Mouse (Mus musculus): Measurements from ENCODE around the gene Hoxb9. TPM values are rescaled to one million over a fixed set of nuclear protein-coding genes. Genes with fewer than 3 reads are reported as not detected.

The Hoxb9 gene
- polyA plus RNA-seq, 1 experiment = 27.8 TPM

DNA sequence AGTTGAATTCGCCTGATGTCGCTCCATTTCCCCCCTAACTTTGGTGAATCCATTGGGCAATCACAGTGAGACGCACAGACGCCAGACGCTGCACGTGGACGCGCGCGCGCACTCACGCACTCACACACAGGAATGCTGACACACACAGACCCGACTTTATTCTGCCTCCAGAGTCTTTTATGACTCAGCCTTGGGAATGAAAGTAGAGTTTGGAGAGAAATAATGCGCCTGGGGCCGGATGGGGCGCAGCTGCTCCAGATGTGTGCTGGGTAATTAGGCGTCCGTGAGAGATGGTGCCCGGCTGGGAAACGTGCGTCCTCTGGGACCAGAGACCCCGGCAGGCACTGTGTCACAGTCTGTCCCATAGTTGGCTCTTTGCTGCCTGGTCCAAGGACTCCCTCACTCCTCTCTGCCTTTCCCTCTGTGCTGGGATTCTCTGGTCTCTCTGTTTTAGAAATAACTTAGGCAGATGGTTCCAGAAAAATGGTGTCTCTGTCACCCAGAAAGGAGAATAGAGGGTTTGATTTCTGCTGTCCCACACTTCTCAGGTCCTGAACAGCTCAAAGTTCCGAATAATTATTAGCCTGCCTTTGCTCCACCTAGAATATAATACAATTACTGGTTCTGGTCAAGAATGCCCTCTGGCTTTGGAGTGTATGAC is 10.8 kb upstream of the Hoxb9 start:
- Histone ChIP-seq H3K27me3 (replicated peaks; ENCODE audit: control insufficient read depth, insufficient read depth, low read length) (no peaks in the 10 kb centered on the region), H3K4me3 (ENCODE audit: insufficient read depth, low read depth, low read length) (no peak overlapping the region), H3K27ac (ENCODE audit: insufficient read depth, low read depth, low read length) (peak overlapping the region; percentile 1; the same call in 1 of the 2 replicates), H3K4me1 (ENCODE audit: control insufficient read depth, insufficient read depth, low read length) (peaks cover 37% of the 10 kb centered on the region), H3K36me3 (ENCODE audit: control insufficient read depth, insufficient read depth, low read length) (no peaks in the 10 kb centered on the region)
- peak; percentile 61 for DNase-seq
- 23% methylated on average over 23 of the region's 23 CpGs for WGBS
- TF ChIP-seq POLR2A (IDR thresholded peaks at IDR 0.05; ENCODE audit: low read depth, low read length) (no peak), CTCF (conservative IDR thresholded peaks at IDR 0.05; ENCODE audit: insufficient read depth, insufficient read length, low read depth, low read length) (no peak)

DNA sequence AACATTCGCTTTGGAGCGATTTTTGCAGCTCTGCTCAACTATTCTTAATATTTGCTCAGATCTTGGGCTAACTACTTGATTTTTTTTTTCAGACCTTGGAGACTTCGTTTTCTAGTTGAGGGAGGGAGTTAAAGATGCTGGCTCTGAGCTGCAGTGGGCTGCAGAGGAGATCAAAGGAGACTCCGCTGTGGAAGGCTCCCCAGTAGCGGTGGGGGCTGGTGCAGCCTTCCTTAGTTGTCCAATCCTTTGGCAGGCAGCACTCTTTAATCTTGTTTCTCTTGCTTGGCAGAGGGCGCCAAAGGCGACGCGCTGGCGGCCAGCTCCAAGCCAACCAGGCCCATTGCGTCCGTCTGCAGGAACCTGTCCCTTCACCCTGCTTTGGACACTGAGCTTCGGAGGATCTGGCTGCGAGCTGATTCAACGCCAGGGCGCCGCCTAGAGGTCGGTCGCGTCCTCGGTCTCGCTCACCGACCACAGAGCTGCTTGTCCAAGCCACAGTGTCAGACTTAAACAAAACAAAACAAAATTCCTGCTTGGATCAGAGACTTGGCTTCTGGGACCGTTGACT is 9.8 kb upstream of the Hoxb9 start:
- Histone ChIP-seq H3K27ac (ENCODE audit: insufficient read depth, low read depth, low read length) (peak overlapping the region; percentile 48), H3K4me3 (ENCODE audit: insufficient read depth, low read depth, low read length) (no peak overlapping the region), H3K27me3 (replicated peaks; ENCODE audit: control insufficient read depth, insufficient read depth, low read length) (no peaks in the 10 kb centered on the region), H3K36me3 (ENCODE audit: control insufficient read depth, insufficient read depth, low read length) (no peaks in the 10 kb centered on the region), H3K4me1 (ENCODE audit: control insufficient read depth, insufficient read depth, low read length) (peaks cover 40% of the 10 kb centered on the region)
- DNase-seq = peak; percentile 96
- 8% methylated on average over 24 of the region's 24 CpGs for WGBS
- TF ChIP-seq POLR2A (IDR thresholded peaks at IDR 0.05; ENCODE audit: low read depth, low read length) (no peak), CTCF (conservative IDR thresholded peaks at IDR 0.05; ENCODE audit: insufficient read depth, insufficient read length, low read depth, low read length) (peak; percentile 78)

DNA sequence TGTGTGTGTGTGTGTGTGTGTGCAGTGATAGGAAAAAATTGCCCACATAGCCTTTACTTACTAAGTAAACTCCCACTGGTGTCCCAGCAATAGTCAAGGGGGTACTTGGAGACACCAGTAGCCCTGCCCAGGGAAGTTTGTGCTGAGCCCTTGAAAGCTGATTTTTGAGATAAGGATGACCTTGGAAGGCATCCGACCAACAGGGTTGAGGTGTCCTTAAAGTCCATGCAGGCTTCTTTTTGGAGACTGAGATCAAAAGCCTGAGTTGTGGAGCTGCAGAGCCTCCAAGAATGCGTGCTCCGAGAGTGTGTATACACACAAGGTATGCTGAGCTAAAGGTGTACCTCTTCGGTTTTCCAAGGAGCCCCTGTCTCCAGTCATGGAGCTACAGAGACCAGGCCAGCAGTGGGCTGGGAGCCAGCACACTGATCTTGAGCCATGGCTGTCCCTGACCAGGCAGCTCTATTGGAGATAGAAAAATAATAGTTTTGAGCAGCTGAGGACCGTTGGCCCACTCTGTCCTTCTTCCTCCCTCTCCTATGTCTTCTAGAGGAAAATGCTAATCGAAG is 8.9 kb upstream of the Hoxb9 start:
- 54% methylated on average over 6 of the region's 6 CpGs for WGBS
- Histone ChIP-seq H3K27ac (ENCODE audit: insufficient read depth, low read depth, low read length) (no peak overlapping the region), H3K36me3 (ENCODE audit: control insufficient read depth, insufficient read depth, low read length) (no peaks in the 10 kb centered on the region; the same call in 1 of the 2 replicates), H3K4me1 (ENCODE audit: control insufficient read depth, insufficient read depth, low read length) (peaks cover 34% of the 10 kb centered on the region), H3K27me3 (replicated peaks; ENCODE audit: control insufficient read depth, insufficient read depth, low read length) (no peaks in the 10 kb centered on the region), H3K4me3 (ENCODE audit: insufficient read depth, low read depth, low read length) (no peak overlapping the region)
- no peak for TF ChIP-seq CTCF (conservative IDR thresholded peaks at IDR 0.05; ENCODE audit: insufficient read depth, insufficient read length, low read depth, low read length)
- TF ChIP-seq POLR2A (IDR thresholded peaks at IDR 0.05; ENCODE audit: low read depth, low read length) = no peak
- peak; percentile 17 for DNase-seq

DNA sequence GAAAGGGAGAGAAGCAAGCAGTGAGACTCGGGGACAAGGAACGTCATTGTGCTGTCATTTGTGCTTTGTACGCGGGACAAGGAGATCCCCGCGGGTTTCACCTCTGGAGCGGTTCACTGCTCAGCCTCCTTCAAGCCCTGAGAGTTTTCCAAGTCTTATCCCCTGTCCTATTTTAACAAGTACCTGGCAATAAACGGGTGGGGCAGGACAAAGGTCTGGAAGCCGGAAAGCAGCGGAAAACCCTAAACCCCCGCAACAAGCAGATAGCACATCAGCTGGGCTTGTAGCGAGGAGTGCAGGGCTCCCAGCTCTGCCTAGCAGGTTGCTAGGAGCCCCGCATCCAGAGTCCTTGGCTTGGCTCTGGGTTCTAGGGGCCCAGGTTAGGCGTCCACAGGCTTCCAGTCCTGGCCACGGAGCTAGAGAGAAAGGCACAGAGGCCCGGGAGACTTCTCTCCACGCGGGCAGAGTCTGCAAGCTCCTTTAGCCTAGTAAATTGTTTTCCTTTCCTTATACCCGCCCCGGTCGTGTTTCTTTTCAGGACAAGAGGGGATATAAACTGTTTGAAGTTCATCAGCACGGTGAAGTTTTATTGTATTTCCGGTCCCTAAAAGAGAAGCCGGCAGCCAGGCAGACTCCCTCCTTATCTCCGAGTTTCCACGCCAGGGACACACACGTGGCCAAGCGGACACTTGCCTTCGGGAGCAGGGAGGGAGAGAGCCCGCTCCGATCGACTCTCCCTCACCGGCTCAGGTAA is 7.4 kb upstream of the Hoxb9 start:
- no peaks in the 10 kb centered on the region for H3K27me3 ChIP-seq (replicated peaks; ENCODE audit: control insufficient read depth, insufficient read depth, low read length)

DNA sequence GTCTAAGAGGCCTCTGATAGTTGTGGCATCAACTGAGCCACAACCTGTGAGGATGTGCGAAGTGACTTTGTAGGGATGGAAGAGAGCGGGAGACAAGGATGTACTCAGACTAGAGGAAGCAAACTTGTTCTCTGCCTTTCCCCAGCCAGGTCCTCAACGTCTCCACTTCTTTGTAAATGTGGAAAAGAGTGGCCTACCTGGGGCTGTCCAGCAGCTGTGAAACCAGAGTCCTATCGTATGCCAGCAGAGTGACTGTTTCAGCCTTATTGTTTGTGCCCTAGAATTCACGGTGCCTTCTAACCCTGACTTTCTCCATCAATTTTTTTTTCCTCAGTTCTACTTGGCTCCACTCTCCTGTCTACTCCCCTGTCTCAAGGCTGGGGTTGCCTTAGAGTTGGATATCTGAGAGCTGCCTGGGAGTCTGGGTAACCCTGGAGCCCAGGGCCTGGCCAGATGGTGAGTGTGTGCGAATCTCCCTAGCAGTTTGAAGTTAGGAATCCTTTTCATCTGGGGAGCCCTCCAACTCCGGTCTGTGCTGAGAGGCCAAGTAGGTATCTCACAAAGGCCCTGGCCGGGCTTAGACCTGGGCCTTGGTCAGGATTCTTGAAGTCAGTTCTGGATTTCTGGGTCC is 6.8 kb upstream of the Hoxb9 start:
- no peaks in the 10 kb centered on the region for H3K27me3 ChIP-seq (replicated peaks; ENCODE audit: control insufficient read depth, insufficient read depth, low read length)
- TF ChIP-seq POLR2A (IDR thresholded peaks at IDR 0.05; ENCODE audit: low read depth, low read length) (no peak), CTCF (conservative IDR thresholded peaks at IDR 0.05; ENCODE audit: insufficient read depth, insufficient read length, low read depth, low read length) (no peak)
- DNase-seq = no peak
- WGBS = 82% methylated on average over 8 of the region's 8 CpGs
- peak overlapping the region; percentile 13; the same call in 1 of the 2 replicates for H3K27ac ChIP-seq (ENCODE audit: insufficient read depth, low read depth, low read length)
- no peaks in the 10 kb centered on the region; the same call in 1 of the 2 replicates for H3K36me3 ChIP-seq (ENCODE audit: control insufficient read depth, insufficient read depth, low read length)
- peaks cover 21% of the 10 kb centered on the region for H3K4me1 ChIP-seq (ENCODE audit: control insufficient read depth, insufficient read depth, low read length)
- no peak overlapping the region for H3K4me3 ChIP-seq (ENCODE audit: insufficient read depth, low read depth, low read length)

More for the DNA sequence above, 7.4 kb upstream of the Hoxb9 start:
- peaks cover 22% of the 10 kb centered on the region for H3K4me1 ChIP-seq (ENCODE audit: control insufficient read depth, insufficient read depth, low read length)
- H3K36me3 ChIP-seq (ENCODE audit: control insufficient read depth, insufficient read depth, low read length) = no peaks in the 10 kb centered on the region; the same call in 1 of the 2 replicates
- peak; percentile 26 for DNase-seq
- WGBS = 38% methylated on average over 33 of the region's 33 CpGs
- TF ChIP-seq POLR2A (IDR thresholded peaks at IDR 0.05; ENCODE audit: low read depth, low read length) = no peak
- no peak for TF ChIP-seq CTCF (conservative IDR thresholded peaks at IDR 0.05; ENCODE audit: insufficient read depth, insufficient read length, low read depth, low read length)
- H3K27ac ChIP-seq (ENCODE audit: insufficient read depth, low read depth, low read length) = no peak overlapping the region; the same call in 1 of the 2 replicates
- no peak overlapping the region for H3K4me3 ChIP-seq (ENCODE audit: insufficient read depth, low read depth, low read length)

DNA sequence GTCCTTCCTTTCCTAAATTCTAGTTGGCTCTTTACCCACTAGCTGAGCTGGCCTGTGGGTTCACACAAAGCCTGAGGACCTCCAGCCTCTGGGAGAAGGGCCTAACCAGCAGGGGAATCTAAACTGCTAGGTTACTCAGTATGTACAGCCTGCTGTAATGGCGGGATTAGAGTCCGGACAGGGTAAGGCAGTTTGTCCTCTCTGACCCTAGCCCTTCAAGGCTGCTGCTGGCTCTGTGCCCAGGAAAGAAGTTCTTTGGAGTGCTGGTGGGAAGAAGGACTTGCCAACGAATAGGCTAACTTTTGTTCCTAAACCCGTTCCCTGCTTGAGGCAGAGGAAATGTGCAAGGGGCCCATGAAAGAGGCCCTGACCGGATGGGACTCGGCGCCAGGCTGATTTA is 5.3 kb upstream of the Hoxb9 start:
- Histone ChIP-seq H3K27me3 (replicated peaks; ENCODE audit: control insufficient read depth, insufficient read depth, low read length) (no peaks in the 10 kb centered on the region), H3K27ac (ENCODE audit: insufficient read depth, low read depth, low read length) (peak overlapping the region; percentile 81), H3K4me3 (ENCODE audit: insufficient read depth, low read depth, low read length) (no peak overlapping the region), H3K4me1 (ENCODE audit: control insufficient read depth, insufficient read depth, low read length) (peaks cover 29% of the 10 kb centered on the region), H3K36me3 (ENCODE audit: control insufficient read depth, insufficient read depth, low read length) (no peaks in the 10 kb centered on the region; the same call in 1 of the 2 replicates)
- 9% methylated on average over 7 of the region's 7 CpGs for WGBS
- DNase-seq = peak; percentile 93
- TF ChIP-seq POLR2A (IDR thresholded peaks at IDR 0.05; ENCODE audit: low read depth, low read length) (no peak), CTCF (conservative IDR thresholded peaks at IDR 0.05; ENCODE audit: insufficient read depth, insufficient read length, low read depth, low read length) (no peak)
